Mouse (Mus musculus): ENCODE results near the gene Lrrc47.

DNA sequence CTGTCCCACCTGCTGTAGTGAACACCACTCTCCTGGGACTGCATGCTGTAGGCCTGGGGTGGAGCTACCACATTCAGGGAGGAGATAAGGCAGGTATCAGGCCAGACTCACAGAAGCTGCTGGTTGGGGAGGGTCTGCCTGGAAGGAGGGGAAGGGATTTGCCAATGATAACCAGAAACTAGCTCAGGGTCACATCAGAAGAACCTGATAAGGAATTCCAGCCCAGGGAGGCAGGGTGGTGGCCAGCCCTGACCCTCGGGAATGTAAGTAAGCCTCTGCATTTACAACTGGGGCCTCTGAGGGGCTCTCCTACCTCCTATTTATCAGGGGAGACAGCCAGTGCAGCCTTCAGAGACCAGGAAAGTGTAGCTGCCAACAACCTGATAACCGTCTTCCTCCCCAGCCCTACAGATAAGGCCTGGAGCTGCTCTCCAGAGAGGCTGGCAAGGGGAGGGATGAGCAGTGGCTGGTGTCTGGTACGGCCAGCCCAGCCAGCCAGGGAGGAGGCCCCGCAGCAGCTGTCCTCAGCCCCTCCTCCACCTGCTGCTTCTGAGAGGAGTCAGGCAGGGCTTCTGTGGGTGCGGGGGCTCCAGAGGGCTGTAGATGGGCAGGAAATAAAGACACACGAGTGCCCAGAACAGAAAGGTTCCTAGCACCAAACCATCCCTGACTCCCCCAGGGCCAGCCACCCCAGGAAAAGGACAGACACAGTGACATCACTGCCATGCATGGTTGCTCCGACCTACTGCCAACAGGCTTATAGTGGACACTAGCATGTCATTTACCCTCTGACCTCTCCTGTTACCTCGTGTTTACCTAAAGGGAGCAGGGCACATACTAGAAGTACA, 12.4 kb downstream of the Lrrc47 start:
- TF ChIP-seq POLR2A (IDR thresholded peaks at IDR 0.05; ENCODE audit: extremely low read depth, insufficient read depth, low read length) (no peak), CTCF (IDR thresholded peaks at IDR 0.05; ENCODE audit: low read depth, low read length) (no peak)
